Mouse (Mus musculus) E14TG2a.4 (cell line): Measurements from ENCODE around the gene Gdf15.

ENCODE experiments used
- CTCF ChIP-seq: conservative IDR thresholded peaks from 2 replicates; pipeline ENCODE4 v1.5.1; 2014; ENCODE audit warnings: low read length
- NANOG ChIP-seq: IDR thresholded peaks from 2 replicates; pipeline ENCODE4 v1.6.1; 2014; ENCODE audit warnings: borderline replicate concordance, low read length, mixed read lengths

DNA sequence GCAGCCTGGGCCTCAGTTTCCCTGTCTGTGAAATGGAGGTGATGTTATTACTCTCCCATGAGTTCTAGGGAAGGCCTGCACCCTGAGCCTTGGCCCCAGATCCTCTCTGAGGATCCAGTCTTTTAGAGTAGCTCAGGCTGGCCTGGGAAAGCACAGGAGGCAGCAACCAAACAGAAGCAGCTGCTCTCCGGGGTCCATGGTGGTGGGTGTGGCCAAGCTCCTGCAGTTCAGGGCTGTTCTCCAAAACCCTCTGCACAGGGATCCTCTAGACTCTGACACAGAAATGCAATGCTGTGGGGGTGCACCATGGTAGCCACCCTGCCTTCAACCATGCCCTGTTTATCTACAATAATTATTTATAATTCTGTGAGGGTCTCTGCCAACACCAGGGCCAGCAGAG, 18.5 kb downstream of the Gdf15 start:
- TF ChIP-seq CTCF (no peak), NANOG (no peak)
